Comparison of ENCODE assay signal across 14 mouse cellular contexts in the genomic region with DNA sequence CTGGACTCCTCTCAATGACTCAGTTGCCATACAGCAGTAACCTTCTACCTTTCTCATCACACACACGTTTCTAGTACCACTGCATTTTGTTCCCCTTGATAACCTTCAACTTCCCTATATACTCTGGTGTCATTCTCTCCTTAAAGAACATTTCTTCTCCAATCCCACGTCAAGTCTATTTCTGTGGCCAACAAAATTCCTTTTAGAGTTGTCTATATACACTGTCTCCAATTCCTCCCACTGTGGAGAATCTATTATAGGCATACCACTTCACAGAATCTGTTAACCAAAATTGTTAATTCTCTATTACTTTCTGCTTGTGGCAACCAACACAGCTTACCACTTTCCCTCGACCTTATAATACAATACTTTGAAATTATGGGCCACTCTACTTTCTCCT.
"Had no signal": no experiment of that assay in that cellular context is flagged by ENCODE, and none has a peak within 500 bp of the region (broad histone marks: within the 10 kb centered on the region; RNA-seq: fewer than 3 reads in every experiment).

No protein-coding gene starts in this region.

- H3K9me3 ChIP-seq: limb, embryonic 13.5 days; midbrain, embryonic 12.5 days; neural tube, embryonic 13.5 days had no signal

- ATAC-seq: midbrain, embryonic 16.5 days had no signal

- H3K27ac ChIP-seq: kidney, postnatal 0 days; layer of hippocampus, adult 2 months; limb, embryonic 13.5 days; liver, embryonic 14.5 days; midbrain, embryonic 12.5 days; neural tube, embryonic 13.5 days had no signal

- DNase-seq: kidney, adult 9 months; kidney, postnatal 4 days; left cerebral cortex, postnatal 4 days; lung, adult 18-20 months; retina, postnatal 1 day; right cerebral cortex, postnatal 25 days; thymus, postnatal 4 days had no signal

- H3K27me3 ChIP-seq: limb, embryonic 13.5 days; midbrain, embryonic 12.5 days; neural tube, embryonic 13.5 days had no signal

- H3K9ac ChIP-seq: limb, embryonic 13.5 days; liver, embryonic 14.5 days; midbrain, embryonic 12.5 days; neural tube, embryonic 13.5 days had no signal

- H3K4me2 ChIP-seq: limb, embryonic 13.5 days; midbrain, embryonic 12.5 days; neural tube, embryonic 13.5 days had no signal

- H3K4me3 ChIP-seq: layer of hippocampus, adult 2 months; limb, embryonic 13.5 days; midbrain, embryonic 12.5 days; neural tube, embryonic 13.5 days had no signal

- H3K4me1 ChIP-seq: limb, embryonic 13.5 days; midbrain, embryonic 12.5 days; neural tube, embryonic 13.5 days had no signal
